Mouse (Mus musculus) hindbrain, embryonic 16.5 days (tissue): ENCODE data around the gene Ccr8. TPM values are rescaled to one million over a fixed set of nuclear protein-coding genes. Genes with fewer than 3 reads are reported as not detected.

ENCODE experiments used
- ATAC-seq: fragments of 200-750 bp; cut with Nextera tagmentation; 2 replicates; pipeline ENCODE4 v1.8.0; 2017; ENCODE audit warnings: moderate TSS enrichment, moderate library complexity
- H3K27ac ChIP-seq: fragments of 300-500 bp; sonication (generic); 2 replicates; pipeline ENCODE4 v1.5.1; 2014; ENCODE audit warnings: low read depth, mild to moderate bottlenecking, control low read depth, low read length, moderate library complexity
- H3K27me3 ChIP-seq: fragments of 300-500 bp; sonication (generic); replicated peaks from 2 replicates; pipeline ENCODE4 v1.6.1; 2014; ENCODE audit warnings: low read length; ENCODE audit not compliant: control insufficient read depth, insufficient read depth
- H3K36me3 ChIP-seq: fragments of 300-500 bp; sonication (generic); 2 replicates; pipeline ENCODE4 v1.6.1; 2014; ENCODE audit warnings: mild to moderate bottlenecking, low read length, moderate library complexity, mixed read lengths; ENCODE audit not compliant: control insufficient read depth, insufficient read depth
- H3K4me1 ChIP-seq: fragments of 300-500 bp; sonication (generic); 2 replicates; pipeline ENCODE4 v1.6.1; 2014; ENCODE audit warnings: low read depth, low read length; ENCODE audit not compliant: control insufficient read depth, insufficient read depth
- H3K4me2 ChIP-seq: fragments of 300-500 bp; sonication (generic); 2 replicates; pipeline ENCODE4 v1.6.1; 2014; ENCODE audit warnings: mild to moderate bottlenecking, low read length, control low read depth, moderate library complexity
- H3K4me3 ChIP-seq: fragments of 300-500 bp; sonication (generic); 2 replicates; pipeline ENCODE4 v1.5.1; 2014; ENCODE audit warnings: mild to moderate bottlenecking, low read length, control low read depth, moderate library complexity
- H3K9ac ChIP-seq: fragments of 300-500 bp; sonication (generic); 2 replicates; pipeline ENCODE4 v1.6.1; 2014; ENCODE audit warnings: low read depth, mild to moderate bottlenecking, control low read depth, low read length, moderate library complexity
- H3K9me3 ChIP-seq: fragments of 300-500 bp; sonication (generic); 2 replicates; pipeline ENCODE4 v1.6.1; 2014; ENCODE audit warnings: mild to moderate bottlenecking, low read length, moderate library complexity; ENCODE audit not compliant: control insufficient read depth
- WGBS: fragments of 180-500 bp; shearing (Covaris S2); extraction: QIAGEN DNeasy Blood & Tissue Kit; methylation state at CpG from one replicate; pipeline ENCODE4 v1.1.7; 2014; 5-methylcytosine and 5-hydroxymethylcytosine counted together
- polyA plus RNA-seq: library from polyadenylated mRNA; unstranded; fragments of >200 nt; fragmentation: Nextera tagmentation; extraction: Ambion mirVana; gene quantifications from 2 replicates; pipeline ENCODE4 v1.2.1, GENCODE M21; 2015

Ccr8 gene
- polyA plus RNA-seq, 1 experiment from 2014 or later, result not detected

DNA sequence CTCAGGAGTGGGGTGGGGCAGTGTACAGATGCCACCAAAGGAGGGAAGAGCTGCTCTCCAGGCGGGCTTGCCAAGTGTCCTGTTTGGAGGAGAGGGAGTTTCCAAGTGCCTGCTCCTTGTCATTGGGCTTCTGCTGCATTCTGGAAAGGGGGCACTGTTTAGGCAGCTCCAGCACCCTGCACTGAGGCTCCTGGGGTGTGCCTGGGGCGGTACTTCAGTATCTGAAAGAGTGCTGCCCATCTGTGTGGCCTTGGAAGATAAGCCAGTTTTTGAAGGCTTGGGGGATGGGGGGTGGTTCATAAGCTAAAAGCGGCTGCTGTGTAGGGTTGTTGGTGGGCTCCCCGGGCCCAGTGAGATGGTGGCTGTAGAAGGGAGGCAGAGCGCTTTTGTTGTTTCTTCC lies 23.7 kb downstream of the Ccr8 start:
- Histone ChIP-seq H3K4me1 (no peaks in the 10 kb centered on the region; the same call in 1 of the 2 replicates), H3K9me3 (no peaks in the 10 kb centered on the region), H3K27me3 (no peaks in the 10 kb centered on the region), H3K4me3 (no peak overlapping the region), H3K4me2 (no peak overlapping the region), H3K36me3 (peaks cover 14% of the 10 kb centered on the region), H3K9ac (no peak overlapping the region), H3K27ac (no peak overlapping the region)
- WGBS, result 84% methylated on average over 5 of the region's 5 CpGs
- ATAC-seq, result no peak

DNA sequence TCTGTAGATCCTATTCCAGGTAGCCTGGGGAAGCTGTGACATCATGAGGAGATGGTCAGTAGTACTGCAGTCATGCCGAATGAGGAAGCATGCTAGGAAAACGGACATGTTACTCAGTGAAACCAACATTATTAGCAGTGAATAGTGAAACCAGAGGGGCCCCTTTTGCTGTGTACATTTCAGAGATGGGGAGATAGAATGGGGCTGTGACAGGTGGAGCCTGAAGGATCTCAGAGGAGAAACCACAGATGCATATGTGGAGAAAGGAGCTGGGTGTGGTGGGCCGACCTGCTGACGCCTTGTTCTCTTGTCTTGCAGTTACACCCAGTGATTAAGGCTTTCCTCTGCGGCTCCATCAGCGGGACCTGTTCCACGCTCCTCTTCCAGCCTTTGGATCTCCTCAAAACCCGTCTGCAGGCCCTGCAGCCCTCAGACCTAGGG lies 24.3 kb downstream of the Ccr8 start:
- ATAC-seq, result no peak
- no peak overlapping the region for H3K9ac ChIP-seq
- H3K9me3 ChIP-seq, result no peaks in the 10 kb centered on the region
- H3K4me3 ChIP-seq, result no peak overlapping the region
- no peaks in the 10 kb centered on the region; the same call in 1 of the 2 replicates for H3K4me1 ChIP-seq
- no peak overlapping the region for H3K4me2 ChIP-seq
- peaks cover 17% of the 10 kb centered on the region for H3K36me3 ChIP-seq
- WGBS, result 90% methylated on average over 8 of the region's 8 CpGs
- no peaks in the 10 kb centered on the region for H3K27me3 ChIP-seq
- H3K27ac ChIP-seq, result no peak overlapping the region

DNA sequence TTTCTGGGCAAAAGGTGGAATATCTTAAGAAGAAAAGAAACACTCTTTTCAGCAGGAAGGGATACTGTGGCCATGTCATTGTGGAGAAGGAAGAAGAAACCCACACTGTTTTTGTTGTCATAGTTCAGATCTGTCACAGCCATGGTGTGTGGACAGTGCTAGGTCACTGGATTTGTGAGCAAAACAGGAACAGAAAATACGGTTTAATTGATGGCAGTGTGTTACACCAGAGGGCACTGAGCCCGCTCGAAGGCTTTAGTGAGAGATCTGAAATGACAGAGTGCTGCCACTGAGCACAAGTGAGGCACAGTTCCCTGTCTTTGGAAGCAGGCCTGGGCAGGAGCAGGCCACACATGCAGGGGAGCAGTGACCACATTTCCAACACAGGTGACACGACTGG lies 26.3 kb downstream of the Ccr8 start:
- peaks cover 27% of the 10 kb centered on the region for H3K36me3 ChIP-seq

DNA sequence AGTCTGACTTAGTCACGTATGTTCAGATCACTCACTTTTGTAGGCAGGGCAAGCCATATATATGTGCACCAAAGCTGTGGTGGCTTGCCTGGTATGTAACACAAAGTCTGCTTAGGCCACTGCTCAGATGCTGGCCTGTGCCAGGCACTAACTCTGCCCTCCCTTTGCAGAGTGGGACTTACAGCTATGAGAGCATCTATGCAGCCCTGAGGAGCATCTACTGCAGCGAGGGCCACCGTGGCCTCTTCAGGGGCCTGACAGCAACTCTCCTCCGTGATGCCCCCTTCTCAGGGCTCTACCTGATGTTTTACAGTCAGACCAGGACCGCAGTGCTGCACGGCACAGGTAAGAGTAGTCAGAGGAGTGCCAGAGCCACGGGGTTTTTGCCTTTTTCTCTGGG lies 28.6 kb downstream of the Ccr8 start:
- Histone ChIP-seq H3K27me3 (no peaks in the 10 kb centered on the region), H3K4me1 (no peaks in the 10 kb centered on the region), H3K9ac (no peak overlapping the region), H3K9me3 (no peaks in the 10 kb centered on the region), H3K36me3 (peaks cover 38% of the 10 kb centered on the region), H3K27ac (no peak overlapping the region), H3K4me3 (no peak overlapping the region), H3K4me2 (no peak overlapping the region)
- 91% methylated on average over 7 of the region's 7 CpGs for WGBS
- ATAC-seq, result no peak

More for the DNA sequence above, 26.3 kb downstream of the Ccr8 start:
- no peak overlapping the region for H3K4me3 ChIP-seq
- H3K27ac ChIP-seq, result no peak overlapping the region
- H3K9me3 ChIP-seq, result no peaks in the 10 kb centered on the region
- WGBS, result 95% methylated on average over 4 of the region's 4 CpGs
- H3K4me1 ChIP-seq, result no peaks in the 10 kb centered on the region
- H3K4me2 ChIP-seq, result no peak overlapping the region
- no peaks in the 10 kb centered on the region for H3K27me3 ChIP-seq
- ATAC-seq, result no peak
- H3K9ac ChIP-seq, result no peak overlapping the region

DNA sequence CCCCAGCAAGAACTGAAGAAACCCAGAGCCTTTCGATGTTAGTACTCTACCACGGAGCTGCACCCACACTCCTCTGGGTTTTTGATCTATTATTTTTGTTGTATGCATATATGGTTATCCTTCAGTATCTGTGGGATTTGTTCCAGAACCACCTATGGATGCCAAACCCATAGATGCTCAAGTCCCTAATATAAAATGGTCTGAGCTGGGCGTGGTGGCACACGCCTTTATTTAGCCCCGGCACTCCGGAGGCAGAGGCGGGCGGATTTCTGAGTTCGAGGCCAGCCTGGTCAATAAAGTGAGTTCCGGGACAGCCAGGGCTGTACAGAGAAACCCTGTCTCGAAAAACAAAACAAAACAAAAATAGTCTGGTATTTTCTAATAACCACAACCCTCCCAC lies 35.0 kb downstream of the Ccr8 start:
- peaks cover 39% of the 10 kb centered on the region for H3K36me3 ChIP-seq
- H3K4me2 ChIP-seq, result peak overlapping the region; percentile 81
- ATAC-seq, result peak; percentile 0; the same call in 1 of the 2 replicates

DNA sequence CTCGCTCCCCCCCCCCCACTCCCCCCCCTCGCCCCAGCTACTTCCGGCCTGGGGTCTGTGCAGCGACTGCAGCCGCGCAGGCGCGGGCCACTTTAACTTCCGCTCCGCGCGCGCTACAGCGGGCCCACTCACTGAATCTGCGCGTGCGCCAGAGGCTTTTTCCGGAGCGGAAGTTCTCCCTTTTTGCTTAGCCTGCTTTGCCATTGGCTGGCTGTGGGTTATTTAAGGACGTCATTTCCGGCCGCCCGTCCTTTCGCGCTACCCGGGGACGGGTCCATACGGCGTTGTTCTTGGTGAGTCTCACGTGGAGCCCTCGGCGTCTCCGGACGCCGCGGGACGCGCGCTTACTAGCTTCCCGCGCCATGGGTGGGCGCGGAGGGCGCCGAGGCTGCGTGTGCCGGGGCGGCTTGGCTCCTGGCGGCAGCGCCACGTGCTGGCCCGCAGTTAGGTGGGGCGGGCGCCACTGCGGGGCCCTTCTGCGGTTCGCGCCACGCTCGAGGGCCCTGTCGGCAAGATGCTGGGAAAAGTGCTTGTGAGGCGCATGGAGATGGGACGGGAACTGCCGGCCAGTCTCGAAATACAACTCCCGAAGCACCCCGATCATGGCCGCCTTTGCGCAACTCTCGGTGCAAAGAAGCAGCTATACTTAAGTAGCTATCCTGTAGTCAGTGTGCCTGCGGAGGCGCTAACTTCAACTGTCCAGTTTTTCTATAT lies 35.8 kb downstream of the Ccr8 start, which contains the start of gene Rpsa:
Rpsa (plus strand) TSS at position 152 of the 714 bp plus-strand sequence.
- Histone ChIP-seq H3K4me2 (peak within 1 kb of the TSS; percentile 87), H3K9me3 (no peaks in the 10 kb centered on the region), H3K4me1 (peaks cover 18% of the 10 kb centered on the region), H3K4me3 (peak within 1 kb of the TSS; percentile 100), H3K9ac (peak within 1 kb of the TSS; percentile 99), H3K36me3 (peaks cover 36% of the 10 kb centered on the region), H3K27ac (peak within 1 kb of the TSS; percentile 80), H3K27me3 (no peaks in the 10 kb centered on the region)
- 0% methylated on average over 69 of the region's 72 CpGs for WGBS
- ATAC-seq, result peak; percentile 98

More for the DNA sequence above, 35.0 kb downstream of the Ccr8 start:
- Histone ChIP-seq H3K9me3 (no peaks in the 10 kb centered on the region), H3K27ac (peak overlapping the region; percentile 78), H3K9ac (no peak overlapping the region; the same call in 1 of the 2 replicates), H3K27me3 (no peaks in the 10 kb centered on the region), H3K4me1 (peaks cover 18% of the 10 kb centered on the region), H3K4me3 (peak overlapping the region; percentile 100)
- 59% methylated on average over 11 of the region's 11 CpGs for WGBS

DNA sequence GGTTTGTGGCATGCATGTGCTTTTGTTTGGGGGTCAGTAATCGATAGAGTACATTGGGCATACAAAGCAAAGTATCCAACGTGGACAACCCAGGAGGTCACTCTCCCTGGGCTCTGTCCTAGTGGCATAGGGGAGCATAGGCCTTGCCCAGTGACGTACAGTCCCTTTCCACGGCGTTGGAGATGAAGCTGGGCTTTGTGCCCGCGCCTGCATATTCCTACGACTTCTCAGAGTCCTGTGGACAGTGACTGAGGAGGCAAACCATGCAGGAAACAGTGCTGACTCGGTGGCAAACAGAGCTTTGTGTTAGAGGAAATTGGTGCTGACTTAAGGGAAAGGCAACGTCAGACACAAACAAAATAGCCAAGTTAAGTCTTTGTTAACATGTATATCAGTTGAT lies 37.4 kb downstream of the Ccr8 start:
- Histone ChIP-seq H3K9me3 (no peaks in the 10 kb centered on the region), H3K4me2 (peak overlapping the region; percentile 87), H3K4me1 (peaks cover 18% of the 10 kb centered on the region), H3K9ac (0 out of 2 replicates have a peak overlapping the region, but pooled peaks have one; percentile 99), H3K27me3 (no peaks in the 10 kb centered on the region), H3K4me3 (no peak overlapping the region), H3K27ac (no peak overlapping the region), H3K36me3 (peaks cover 27% of the 10 kb centered on the region)
- WGBS, result 78% methylated on average over 10 of the region's 10 CpGs
- ATAC-seq, result no peak

DNA sequence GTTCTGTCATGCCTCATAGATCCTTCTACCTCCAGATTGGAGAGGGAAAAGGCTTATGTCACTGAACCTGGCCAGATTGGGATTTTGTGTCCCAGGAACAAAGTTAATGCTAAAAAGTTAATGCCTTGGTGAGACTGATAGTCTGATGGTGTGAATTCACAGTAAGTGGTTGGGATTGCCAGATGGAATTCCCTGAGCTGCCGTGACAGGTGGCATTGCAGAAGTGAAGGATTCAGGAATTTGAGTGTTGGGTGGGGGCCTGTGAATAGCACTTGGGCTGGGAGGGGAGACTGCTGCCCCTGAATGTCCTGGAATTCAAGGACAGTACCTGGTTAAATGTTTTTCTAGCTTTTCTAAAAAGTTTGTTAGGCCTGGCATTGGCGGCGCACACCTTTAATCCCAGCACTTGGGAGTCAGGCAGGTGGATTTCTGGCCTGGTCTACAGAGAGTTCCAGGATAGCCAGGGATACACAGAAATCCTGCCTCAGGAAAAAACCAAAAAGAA lies 39.9 kb downstream of the Ccr8 start:
- WGBS, result 86% methylated on average over 3 of the region's 3 CpGs
- H3K4me1 ChIP-seq, result peaks cover 16% of the 10 kb centered on the region
- no peak overlapping the region for H3K4me2 ChIP-seq
- H3K9me3 ChIP-seq, result no peaks in the 10 kb centered on the region
- no peaks in the 10 kb centered on the region for H3K27me3 ChIP-seq
- H3K9ac ChIP-seq, result no peak overlapping the region
- no peak overlapping the region for H3K27ac ChIP-seq
- H3K36me3 ChIP-seq, result peaks cover 24% of the 10 kb centered on the region
- H3K4me3 ChIP-seq, result no peak overlapping the region
- ATAC-seq, result no peak

DNA sequence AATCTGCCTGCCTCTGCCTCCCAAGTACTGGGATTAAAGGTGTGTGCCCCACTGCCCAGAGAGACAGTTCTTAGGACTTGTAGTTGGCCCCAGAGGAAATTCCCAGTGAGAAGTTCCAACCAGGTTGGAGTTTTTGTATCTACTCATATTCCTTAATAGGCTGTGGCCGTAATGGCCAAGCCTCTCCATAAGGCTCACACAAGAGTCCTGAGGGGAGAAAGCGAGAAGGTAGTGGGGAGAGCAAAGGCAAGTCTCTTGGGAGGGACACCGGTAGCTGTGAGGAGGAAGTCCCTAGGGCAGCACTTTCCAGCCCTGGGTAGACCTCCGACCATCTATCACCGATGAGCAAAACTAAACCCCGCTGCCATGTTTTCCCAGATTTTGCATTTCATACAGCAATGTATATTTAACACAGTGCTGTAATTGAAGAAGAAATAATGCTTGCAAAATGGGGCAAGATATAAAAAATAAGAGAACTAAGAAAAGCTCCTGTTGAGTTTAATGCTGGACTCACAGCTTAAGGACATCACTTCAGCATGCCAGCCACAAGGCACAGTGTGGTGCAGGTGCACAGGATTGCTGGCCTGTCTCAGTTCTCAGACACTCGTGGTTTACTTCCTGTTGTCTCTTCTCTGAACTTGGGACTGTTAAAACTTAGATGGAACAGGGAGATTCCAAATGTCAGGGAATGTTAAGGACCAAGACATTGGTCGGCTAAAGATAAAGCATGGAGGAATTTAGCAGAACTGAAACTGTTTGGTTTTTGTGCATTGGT lies 41.3 kb downstream of the Ccr8 start:
- 44% methylated on average over 8 of the region's 8 CpGs for WGBS
- Histone ChIP-seq H3K4me1 (peaks cover 14% of the 10 kb centered on the region), H3K4me3 (no peak overlapping the region), H3K27ac (no peak overlapping the region), H3K36me3 (peaks cover 24% of the 10 kb centered on the region), H3K4me2 (no peak overlapping the region), H3K9me3 (no peaks in the 10 kb centered on the region), H3K9ac (no peak overlapping the region), H3K27me3 (no peaks in the 10 kb centered on the region)
- no peak for ATAC-seq
